Mouse (Mus musculus) MEL-GATA-1-ER (cell line): Measurements from ENCODE around the gene Srrm2.

Experiments
- DNase-seq: peaks from one replicate; pipeline ENCODE4 v3.0.0-alpha.2; 2012; ENCODE audit warnings: low read depth; ENCODE audit errors: extremely low read depth

Srrm2 gene

DNA sequence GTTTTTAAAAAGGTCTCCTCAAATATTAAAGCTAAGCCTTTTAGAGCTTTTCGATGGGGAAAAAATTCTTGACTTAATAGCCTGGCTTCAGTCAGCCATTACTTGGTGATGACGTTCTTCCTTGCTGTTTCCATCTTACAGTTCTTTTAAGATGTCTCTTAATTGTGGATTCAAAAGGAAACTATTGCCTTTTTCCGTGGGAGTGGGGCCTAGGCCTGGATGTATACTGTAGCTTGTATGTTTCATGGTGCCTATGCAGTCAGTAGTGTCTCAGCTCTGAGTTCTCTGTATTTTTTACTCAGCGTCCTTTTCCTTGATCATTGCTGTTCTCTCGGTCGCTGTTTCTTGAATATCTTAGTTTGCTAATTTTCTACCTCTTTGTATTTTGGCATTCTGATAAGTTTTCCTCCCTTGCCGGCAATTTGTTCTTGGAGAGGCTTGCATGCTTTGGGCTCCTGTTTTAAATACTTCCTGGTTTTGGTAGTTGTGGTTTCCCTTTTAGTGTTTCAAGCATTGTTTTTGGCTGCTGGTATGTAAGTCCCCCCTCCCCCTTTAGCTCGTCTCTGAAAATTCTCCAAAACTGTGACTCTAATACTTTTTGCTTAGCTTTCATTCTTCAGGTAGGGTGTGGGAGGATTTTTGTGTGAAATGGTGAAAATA lies 14.2 kb downstream of the Srrm2 start:
- DNase-seq, result no peak

DNA sequence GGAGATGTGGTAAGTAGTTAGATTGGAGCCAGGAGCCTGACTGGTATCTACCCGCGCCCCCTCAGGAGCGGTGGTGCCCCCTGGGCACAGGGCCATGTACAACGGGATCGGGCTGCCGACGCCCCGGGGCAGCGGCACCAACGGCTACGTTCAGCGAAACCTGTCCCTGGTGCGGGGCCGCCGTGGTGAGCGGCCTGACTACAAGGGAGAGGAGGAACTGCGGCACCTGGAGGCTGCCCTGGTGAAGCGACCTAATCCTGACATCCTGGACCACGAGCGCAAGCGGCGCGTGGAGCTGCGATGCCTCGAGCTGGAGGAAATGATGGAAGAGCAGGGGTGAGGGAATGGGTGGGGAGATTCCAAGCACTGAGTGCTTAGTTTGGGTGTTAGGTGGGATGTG lies 16.5 kb downstream of the Srrm2 start:
- no peak for DNase-seq

DNA sequence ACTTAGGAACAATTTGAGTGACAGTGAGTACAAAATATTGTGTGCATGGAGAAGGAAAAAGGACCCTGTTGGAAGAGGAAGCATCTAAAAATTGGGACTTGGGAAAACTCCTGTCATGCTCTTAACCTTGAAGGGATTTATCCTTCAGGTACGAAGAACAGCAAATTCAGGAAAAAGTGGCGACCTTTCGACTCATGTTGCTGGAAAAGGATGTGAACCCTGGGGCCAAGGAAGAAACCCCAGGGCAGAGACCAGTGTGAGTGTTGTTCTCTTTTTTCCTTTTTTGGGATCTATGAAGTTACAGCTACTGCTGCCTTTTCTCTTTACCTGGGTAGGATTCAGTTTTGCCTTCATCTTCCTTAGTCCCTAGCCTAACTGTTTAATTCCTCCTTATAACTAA lies 17.6 kb downstream of the Srrm2 start:
- no peak for DNase-seq

DNA sequence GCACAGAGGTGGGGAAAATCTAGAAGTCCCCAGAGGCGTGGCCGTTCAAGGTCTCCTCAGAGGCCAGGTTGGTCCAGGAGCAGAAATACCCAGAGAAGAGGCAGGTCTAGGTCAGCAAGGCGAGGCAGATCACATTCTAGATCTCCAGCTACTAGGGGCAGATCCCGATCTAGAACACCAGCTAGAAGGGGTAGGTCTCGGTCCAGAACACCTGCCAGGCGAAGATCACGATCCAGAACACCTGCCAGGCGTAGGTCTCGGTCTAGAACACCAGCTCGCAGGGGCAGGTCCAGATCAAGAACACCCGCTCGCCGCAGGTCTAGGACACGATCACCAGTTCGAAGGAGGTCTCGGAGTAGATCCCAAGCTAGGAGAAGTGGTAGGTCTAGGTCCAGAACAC lies 25.3 kb downstream of the Srrm2 start:
- no peak for DNase-seq

DNA sequence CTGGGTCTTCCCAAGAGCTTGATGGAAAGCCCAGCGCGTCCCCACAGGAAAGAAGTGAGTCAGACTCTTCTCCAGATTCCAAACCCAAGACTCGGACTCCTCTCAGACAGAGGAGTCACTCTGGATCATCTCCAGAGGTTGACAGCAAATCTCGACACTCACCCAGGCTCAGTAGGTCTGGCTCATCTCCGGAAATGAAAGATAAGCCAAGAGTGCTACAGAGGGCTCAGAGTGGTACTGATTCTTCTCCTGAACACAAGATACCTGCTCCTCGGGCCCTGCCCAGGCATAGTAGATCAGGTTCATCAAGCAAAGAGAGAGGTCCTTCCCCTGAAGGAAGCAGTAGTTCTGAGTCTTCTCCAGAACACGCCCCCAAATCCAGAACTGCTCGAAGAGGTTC lies 28.2 kb downstream of the Srrm2 start:
- no peak for DNase-seq

DNA sequence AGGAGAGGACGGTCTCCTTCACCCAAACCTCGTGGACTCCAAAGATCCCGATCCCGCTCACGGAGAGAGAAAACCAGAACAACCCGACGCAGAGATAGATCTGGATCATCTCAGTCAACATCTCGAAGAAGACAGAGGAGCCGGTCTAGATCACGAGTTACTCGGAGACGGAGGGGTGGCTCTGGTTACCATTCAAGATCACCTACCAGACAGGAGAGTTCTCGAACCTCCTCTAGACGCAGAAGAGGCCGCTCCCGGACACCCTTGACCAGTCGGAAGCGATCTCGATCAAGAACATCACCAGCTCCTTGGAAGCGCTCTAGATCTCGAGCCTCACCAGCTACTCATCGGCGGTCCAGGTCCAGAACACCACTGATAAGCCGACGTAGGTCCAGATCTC lies 28.9 kb downstream of the Srrm2 start:
- DNase-seq, result no peak

DNA sequence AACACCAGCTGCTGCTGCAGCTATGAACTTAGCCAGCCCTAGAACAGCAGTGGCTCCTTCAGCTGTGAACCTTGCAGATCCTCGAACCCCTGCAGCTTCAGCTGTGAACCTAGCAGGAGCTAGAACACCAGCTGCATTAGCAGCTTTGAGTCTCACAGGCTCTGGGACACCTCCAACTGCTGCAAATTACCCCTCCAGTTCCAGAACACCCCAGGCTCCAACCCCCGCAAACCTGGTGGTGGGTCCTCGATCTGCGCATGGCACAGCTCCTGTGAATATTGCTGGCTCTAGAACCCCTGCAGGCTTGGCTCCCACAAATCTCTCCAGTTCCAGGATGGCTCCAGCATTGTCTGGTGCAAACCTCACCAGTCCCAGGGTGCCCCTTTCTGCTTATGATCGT lies 30.4 kb downstream of the Srrm2 start:
- DNase-seq, result no peak

DNA sequence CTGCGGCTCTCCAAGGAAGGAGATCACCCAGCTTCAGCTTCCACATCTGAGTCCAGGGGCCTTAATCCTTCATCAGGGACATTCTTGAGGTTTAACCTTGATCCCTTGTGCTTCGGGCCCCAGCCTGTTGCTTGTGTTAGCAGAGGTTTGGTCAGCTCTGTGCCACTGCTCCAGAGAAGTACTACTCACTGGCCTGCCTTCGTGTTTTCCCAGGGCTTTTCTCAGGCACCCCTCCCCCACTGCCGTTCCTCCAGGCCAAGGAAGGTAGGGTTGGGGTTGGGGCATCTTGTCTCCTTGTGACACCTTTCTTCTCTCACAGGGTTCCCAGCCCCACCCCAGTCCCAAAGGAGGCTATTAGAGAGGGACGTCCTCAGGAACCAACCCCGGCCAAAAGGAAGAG lies 31.8 kb downstream of the Srrm2 start:
- no peak for DNase-seq

DNA sequence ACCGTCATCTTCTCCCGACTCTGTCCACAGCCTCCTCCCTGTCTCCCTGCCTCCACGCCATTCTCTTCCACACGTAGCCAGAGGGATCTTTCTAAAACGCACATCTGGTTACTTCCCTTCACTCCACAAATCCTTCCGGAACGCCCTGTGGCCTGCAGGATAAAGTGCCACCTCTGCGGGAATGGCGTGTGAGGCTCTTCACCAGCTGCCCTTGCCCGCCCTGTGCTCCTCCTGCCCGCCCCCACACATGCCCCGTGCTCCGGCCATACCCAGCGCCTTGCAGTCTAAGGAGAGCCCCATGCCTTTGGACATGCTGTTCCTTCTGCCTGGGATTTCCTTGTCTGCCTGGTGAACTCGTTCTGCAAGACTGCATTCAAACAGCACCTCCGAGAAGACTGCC lies 32.7 kb downstream of the Srrm2 start:
- DNase-seq, result no peak

DNA sequence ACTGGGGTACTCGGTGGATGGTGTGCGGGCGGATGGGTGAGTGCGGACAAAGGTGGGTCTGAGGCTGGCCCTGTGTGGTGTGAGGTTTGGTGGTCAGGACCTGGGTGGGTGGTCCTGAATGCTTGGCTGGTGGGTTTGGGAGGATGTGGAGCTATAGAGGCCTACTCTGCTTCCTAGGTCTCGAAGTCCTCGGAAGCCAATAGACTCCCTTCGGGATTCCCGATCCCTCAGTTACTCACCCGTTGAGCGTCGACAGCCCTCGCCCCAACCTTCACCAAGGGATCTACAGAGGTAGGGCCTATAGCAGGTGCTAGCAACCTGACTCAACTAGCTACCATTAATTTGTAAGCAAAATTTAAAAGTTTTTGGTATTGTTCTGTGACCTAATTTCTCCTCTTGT lies 33.3 kb downstream of the Srrm2 start:
- DNase-seq, result no peak

DNA sequence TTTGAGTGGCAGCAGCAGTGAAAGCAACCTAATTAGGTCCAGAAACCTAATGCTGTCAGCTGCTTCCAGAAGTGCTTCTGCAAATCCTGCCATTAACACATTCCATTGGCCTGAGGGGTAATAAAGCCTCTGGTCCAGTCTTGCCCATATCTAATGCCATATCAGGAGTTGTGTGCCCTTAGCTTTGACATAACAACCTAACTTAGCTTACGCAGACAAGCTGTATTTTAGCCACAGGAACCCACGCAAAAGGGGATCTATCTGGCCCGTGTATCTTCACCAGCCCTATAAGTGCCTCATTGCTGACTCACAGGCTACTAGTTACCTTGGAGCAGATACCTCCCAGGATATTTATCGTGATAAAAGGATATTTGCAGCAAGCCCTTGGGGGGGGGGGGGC lies 35.3 kb downstream of the Srrm2 start:
- no peak for DNase-seq

DNA sequence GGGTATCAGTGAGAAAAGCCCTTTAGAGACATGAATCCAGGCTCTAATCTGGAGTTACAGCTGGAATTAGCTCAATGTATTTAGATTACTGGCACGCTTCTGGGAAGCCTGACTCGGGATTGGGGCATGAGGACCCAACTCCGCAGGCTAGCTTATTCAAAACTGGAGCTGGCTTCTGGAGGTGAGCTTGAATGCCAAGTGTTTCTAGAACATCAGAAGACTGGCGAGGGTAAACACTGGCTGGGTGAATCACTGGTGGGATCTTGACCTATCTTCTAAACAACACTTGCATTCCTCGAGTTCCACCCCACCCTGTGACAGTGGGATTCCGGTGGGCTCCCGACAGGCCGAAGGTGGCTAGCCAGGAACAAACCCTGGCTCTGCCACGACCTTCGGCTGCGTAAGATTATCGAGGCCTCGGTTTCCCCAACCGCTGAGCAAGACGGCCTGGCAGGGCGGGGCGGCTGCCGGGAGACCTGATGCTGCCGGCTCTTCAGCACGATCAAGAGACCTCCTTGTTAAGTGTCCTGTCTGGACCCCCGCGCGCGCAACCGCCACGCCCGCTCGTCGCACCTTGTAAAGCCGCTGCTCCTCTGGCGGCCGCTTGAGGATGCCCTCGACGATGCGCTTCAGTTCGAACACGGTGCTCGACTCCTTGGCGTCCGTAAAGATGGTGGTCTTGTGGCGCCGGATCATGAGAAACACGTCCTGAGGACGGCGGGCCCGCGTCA lies 38.1 kb downstream of the Srrm2 start:
- no peak for DNase-seq

DNA sequence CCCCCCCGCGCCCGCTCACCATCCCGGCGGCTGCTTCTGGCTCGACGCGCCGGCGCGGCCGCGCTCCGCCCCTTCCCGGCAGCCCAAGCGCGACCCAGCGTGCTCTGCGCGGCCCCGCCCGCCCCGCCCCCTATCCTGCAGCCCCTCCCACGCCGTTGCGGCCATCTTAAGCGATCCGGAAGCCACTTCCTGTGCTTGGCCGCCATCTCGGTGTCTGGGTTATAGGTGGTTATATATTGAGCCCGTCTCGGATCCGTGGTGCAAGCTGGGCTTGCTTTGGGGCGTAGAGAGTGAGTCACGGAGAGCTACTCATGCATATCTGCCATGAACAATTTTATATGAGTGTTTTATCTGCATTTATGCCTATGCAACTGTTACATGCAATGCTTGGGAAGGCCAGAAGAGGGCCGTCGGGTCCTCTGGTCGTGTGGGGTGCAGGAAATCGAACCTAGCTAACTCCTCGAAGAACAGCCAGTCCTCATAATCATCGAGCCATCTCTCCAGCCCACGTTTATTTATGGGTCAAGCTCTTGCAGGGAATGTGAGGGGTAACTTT lies 38.8 kb downstream of the Srrm2 start, which contains the start of gene Elob:
TSS of gene Elob (minus strand) at position 73 of the 556 bp plus-strand sequence.
- peak; percentile 76 for DNase-seq

DNA sequence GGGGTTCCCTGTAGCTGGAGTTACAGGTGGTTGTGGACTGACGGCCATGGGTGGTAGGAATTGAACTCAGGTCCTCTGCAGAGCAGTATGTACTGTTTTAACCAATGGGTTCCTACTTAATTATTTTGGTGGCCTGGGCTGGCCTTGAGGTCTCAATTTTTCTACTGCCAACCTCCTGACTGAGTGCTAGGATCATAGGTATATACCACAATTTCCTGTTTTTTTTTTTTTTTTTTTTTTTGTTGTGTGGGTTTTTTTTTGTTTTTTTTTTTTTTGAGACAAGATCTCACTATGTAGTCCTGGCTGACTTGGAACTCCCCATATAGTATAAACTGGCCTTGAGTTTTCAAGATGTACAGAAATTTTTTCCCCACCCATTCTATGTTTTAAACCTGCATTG lies 40.9 kb downstream of the Srrm2 start:
- no peak for DNase-seq

DNA sequence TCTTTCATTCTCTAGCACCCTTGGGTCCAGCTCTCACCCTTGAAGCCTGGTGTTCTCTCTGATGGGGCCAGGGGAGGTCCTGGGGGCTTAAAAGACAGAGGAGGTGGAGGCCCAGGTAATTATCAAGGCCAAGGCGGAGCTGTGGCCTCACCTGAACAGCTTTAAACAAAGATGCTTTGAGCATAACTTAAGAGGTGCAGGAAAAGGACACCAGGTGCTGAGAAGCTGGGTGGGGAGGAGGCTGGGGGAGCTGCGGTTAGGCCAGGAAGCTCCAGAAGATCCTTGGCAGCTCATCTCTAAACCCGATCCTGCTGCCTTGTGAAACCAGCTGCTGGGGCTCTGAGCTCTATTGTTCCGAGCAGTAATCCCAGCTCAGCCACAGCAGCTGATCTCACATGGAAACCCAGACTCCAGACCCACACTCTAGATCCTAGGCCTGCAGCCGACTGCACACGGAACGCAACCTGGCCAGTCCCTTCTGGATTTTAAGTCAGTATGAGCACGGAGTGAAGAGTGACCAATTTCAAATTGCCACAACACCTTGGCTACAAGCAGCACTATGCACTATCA lies 45.8 kb downstream of the Srrm2 start, which contains the start of gene Prss33:
TSS of gene Prss33 (minus strand) at position 51 of the 570 bp plus-strand sequence.
- DNase-seq, result no peak

DNA sequence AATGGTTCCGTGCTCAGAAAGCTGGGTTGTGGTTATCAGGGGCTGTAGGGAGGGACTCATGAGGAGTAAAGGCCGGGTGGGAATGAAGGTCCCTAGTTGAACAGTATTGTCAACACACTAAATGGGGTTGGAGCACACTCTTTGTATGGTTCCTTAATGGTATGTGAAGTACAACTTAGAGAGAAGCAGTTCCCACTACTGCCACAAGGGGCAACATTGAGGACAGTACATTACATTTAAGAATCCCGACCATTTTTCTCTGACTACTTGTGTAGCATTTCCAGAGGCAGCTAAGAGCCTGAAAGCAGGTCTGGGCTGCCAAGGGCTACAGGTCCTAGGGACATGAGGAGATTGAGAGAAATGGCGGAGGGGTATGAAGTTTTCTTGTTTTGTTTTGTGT lies 50.8 kb downstream of the Srrm2 start:
- peak; percentile 71 for DNase-seq

DNA sequence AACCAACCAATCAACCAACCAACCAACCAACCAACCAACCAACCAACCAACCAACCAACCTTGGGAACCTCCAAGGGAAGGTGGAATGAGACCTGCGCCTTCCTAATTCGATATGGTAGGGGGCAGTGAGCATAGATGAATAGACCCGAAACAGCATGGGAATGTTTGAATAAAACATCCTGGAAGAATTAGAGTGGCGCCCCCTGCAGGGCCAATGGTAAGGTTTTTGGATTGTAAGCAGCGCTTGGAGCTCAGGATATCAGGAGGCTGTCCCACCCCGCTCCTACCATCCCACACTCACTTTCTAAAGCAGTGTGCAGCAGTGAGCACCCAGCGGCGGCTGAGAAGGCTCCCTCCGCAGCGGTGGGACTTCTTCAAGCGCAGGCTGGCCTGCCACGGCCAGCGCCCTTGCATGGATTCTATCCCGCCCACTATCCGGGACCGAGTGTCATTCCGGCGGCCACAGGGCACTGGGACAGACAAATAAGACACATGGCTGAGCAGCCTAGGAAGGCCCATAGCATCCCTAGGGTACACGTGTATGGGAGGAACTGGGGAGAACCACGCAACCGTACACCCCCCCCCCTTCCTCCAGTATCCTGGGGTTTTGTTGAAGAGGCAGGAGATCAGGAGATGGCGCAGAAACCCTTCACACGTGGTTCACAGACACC lies 52.9 kb downstream of the Srrm2 start:
- DNase-seq, result peak; percentile 46

DNA sequence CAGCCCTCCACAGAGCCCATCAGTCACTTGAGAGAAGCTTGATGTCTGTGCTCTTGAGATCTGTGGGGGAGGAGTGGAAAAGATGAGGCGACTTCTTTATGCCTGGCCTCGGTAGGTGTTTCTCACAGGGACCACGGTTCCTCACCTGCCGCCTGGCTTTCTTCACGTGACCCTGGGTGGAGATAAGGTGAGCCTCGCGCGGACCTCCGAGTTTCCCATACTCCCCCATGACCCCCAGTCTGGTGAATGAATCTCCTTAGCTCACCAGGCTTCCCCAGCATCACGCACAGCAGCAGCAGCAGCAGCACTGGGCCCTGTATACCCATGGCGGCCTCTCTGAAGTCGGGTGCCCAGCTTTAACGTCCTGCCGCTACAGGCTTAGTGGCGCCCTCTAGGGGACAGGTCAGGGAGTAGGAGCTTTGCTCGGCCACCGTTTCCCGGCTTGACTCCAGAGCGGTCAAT lies 53.5 kb downstream of the Srrm2 start, which contains the start of the genes Prss32 and Prss41:
TSS of gene Prss32 (plus strand) at position 44 of the 462 bp plus-strand sequence.
TSS of gene Prss41 (minus strand) at position 361 of the 462 bp plus-strand sequence.
- peak; percentile 61 for DNase-seq

DNA sequence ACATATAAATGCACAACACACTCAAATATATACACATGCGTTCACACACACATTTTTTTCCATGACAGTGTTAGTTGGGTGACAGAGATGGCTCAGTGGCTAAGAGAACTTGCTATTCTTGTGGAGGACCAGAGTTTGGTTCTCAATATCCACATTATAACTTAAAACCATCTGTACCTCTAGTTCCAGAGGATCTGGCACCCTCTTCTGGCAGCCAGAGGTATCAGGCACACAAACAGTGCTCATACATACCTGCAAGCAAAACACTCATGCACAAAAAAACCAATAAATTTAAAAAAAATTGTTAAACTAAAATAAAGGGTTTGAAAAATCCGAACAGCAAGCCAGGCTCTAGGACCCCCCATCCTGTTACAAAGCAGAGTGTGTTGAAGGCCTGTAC lies 59.7 kb downstream of the Srrm2 start:
- no peak for DNase-seq

DNA sequence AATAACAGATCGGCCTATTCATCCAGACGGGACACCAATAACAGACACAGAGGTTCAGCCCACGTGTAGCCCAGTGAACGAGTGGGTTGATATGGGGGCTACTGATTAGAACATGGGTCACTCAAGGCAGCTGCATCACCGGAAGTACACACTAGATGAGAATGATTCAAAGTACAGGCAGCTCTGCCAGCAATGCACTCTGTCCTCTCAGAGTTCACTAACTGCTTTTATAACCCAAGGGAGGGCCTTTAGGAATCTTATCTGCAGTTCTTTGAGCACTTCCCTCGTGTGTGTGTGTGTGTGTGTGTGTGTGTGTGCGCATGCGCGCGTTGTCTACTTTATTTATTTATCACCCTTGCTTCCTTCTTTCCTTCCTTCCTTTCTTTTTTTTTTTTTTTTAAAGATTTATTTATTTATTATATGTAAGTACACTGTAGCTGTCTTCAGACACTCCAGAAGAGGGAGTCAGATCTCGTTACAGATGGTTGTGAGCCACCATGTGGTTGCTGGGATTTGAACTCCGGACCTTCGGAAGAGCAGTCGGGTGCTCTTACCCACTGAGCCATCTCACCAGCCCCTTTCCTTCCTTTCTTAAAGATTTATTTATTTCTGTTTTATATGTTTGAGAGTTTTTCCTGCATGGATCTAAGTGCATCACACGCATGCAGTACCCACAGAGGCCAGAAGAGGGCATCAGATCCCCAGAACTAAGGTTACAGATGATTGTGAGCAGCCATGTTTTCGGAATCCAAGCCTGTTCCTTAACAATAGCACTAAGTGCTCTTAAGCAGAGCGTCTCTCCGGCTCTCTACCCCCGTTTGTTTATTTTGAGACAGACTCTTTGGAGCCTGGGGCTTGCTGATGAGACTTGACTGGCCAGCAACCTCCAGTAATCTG lies 60.8 kb downstream of the Srrm2 start:
- peak; percentile 70 for DNase-seq
